Mouse (Mus musculus): ENCODE measurements at regions not wholly inside any gene's neighbourhood (a gene's known extent, or its start where the extent isn't known, plus 50 kb on each side); places are given as distances from the start of the nearest gene placed in this dataset.

- no peak for TF ChIP-seq CTCF (IDR thresholded peaks at IDR 0.05; ENCODE audit: low read depth)
- TF ChIP-seq EP300 (IDR thresholded peaks at IDR 0.05; ENCODE audit: low read depth) = no peak
These were observed 55.5 kb upstream of the Mrps10 start for GRCm38 (mm10) chr17:47313162-47313561.
